Mouse (Mus musculus): ENCODE measurements around the gene Slc48a1.

The Slc48a1 gene

GRCm38 (mm10) chr15:97827401-97827800 is 49.1 kb downstream of the Slc48a1 start:
- DNase-seq (ENCODE audit: low spot score) = no peak

GRCm38 (mm10) chr15:97828221-97828842 is 50.0 kb downstream of the Slc48a1 start:
- no peak for DNase-seq (ENCODE audit: low spot score)

GRCm38 (mm10) chr15:97828901-97829338 is 50.6 kb downstream of the Slc48a1 start:
- DNase-seq (ENCODE audit: low spot score) = no peak

GRCm38 (mm10) chr15:97829432-97829831 is 51.1 kb downstream of the Slc48a1 start:
- no peak for DNase-seq (ENCODE audit: low spot score)

GRCm38 (mm10) chr15:97830253-97830787 is 52.0 kb downstream of the Slc48a1 start:
- DNase-seq (ENCODE audit: low spot score) = no peak

GRCm38 (mm10) chr15:97830788-97831241 is 52.5 kb downstream of the Slc48a1 start:
- peak; percentile 44 for DNase-seq (ENCODE audit: low spot score)

- peak; percentile 48 for DNase-seq (ENCODE audit: low spot score)
These were observed 53.1 kb downstream of the Slc48a1 start for GRCm38 (mm10) chr15:97831242-97831986.

- DNase-seq (ENCODE audit: low spot score) = peak; percentile 38
These were observed 53.8 kb downstream of the Slc48a1 start for GRCm38 (mm10) chr15:97831987-97832640.

GRCm38 (mm10) chr15:97832764-97833479 is 54.6 kb downstream of the Slc48a1 start:
- DNase-seq (ENCODE audit: low spot score) = no peak

- DNase-seq (ENCODE audit: low spot score) = no peak
These were observed 58.0 kb downstream of the Slc48a1 start for GRCm38 (mm10) chr15:97836153-97836893.

- DNase-seq (ENCODE audit: low spot score) = no peak
These were observed 58.6 kb downstream of the Slc48a1 start for GRCm38 (mm10) chr15:97836894-97837247.

GRCm38 (mm10) chr15:97837491-97838061 is 59.3 kb downstream of the Slc48a1 start:
- peak; percentile 46 for DNase-seq (ENCODE audit: low spot score)

- DNase-seq (ENCODE audit: low spot score) = no peak
These were observed 60.1 kb downstream of the Slc48a1 start for GRCm38 (mm10) chr15:97838395-97838794.

- no peak for DNase-seq (ENCODE audit: low spot score)
These were observed 60.7 kb downstream of the Slc48a1 start for GRCm38 (mm10) chr15:97839012-97839411.

- DNase-seq (ENCODE audit: low spot score) = no peak
These were observed 61.2 kb downstream of the Slc48a1 start for GRCm38 (mm10) chr15:97839473-97839872.

GRCm38 (mm10) chr15:97839991-97840455 is 61.7 kb downstream of the Slc48a1 start:
- no peak for DNase-seq (ENCODE audit: low spot score)

GRCm38 (mm10) chr15:97840781-97841180 is 62.5 kb downstream of the Slc48a1 start:
- DNase-seq (ENCODE audit: low spot score) = no peak

GRCm38 (mm10) chr15:97841383-97841782 is 63.1 kb downstream of the Slc48a1 start:
- no peak for DNase-seq (ENCODE audit: low spot score)

GRCm38 (mm10) chr15:97842058-97842457 is 63.7 kb downstream of the Slc48a1 start:
- no peak for DNase-seq (ENCODE audit: low spot score)
